Mouse (Mus musculus) bone marrow, adult 2 months (tissue): Measurements from ENCODE around the gene Wnt9b.

Source experiments
- CTCF ChIP-seq: fragments of 200-500 bp; IDR thresholded peaks from 2 replicates; pipeline ENCODE4 v1.5.1; 2011; ENCODE audit warnings: low read length, control low read depth; ENCODE audit not compliant: control insufficient read depth, insufficient read depth
- POLR2A ChIP-seq: fragments of 200-500 bp; IDR thresholded peaks from 2 replicates; pipeline ENCODE4 v1.6.1; 2011; ENCODE audit warnings: low read depth, mild to moderate bottlenecking, control low read depth, low read length, borderline replicate concordance; ENCODE audit not compliant: control insufficient read depth

- TF ChIP-seq POLR2A (no peak), CTCF (no peak)
Observed at GRCm38 (mm10) chr11:103711851-103712587, 37.6 kb downstream of the Wnt9b start.
